Mouse (Mus musculus): ENCODE measurements at regions not wholly inside any gene's neighbourhood (a gene's known extent, or its start where the extent isn't known, plus 50 kb on each side); places are given as distances from the start of the nearest gene placed in this dataset.
A peak's percentile ranks its signal among the peaks of the same experiment; 100 is the strongest.
"Not testable (repeated sequence)": the region's sequence is repeated elsewhere in the genome, so short reads cannot be mapped to it uniquely, and the experiment has no call there.

- no peaks in the 10 kb centered on the region for H3K27me3 ChIP-seq (replicated peaks)
- H3K9ac ChIP-seq, result no peak overlapping the region
- no peak for ATAC-seq
- H3K27ac ChIP-seq, result no peak overlapping the region
- H3K36me3 ChIP-seq, result no peaks in the 10 kb centered on the region
- H3K4me2 ChIP-seq (replicated peaks), result no peak overlapping the region
- WGBS, result 84% methylated on average over 5 of the region's 5 CpGs
- no peaks in the 10 kb centered on the region for H3K9me3 ChIP-seq
- H3K4me1 ChIP-seq (replicated peaks), result peaks cover 8% of the 10 kb centered on the region
- H3K4me3 ChIP-seq (replicated peaks), result no peak overlapping the region
Measured at GRCm38 (mm10) chr17:4867083-4867482, 127.0 kb upstream of the Arid1b start.

- no peak overlapping the region for H3K27ac ChIP-seq
Measured at GRCm38 (mm10) chr17:4867754-4868445, 126.2 kb upstream of the Arid1b start.

GRCm38 (mm10) chr17:4868446-4868825, 125.7 kb upstream of the Arid1b start:
- Histone ChIP-seq H3K9ac (no peak overlapping the region), H3K27me3 (replicated peaks) (no peaks in the 10 kb centered on the region), H3K36me3 (no peaks in the 10 kb centered on the region), H3K9me3 (no peaks in the 10 kb centered on the region), H3K4me3 (replicated peaks) (no peak overlapping the region), H3K4me2 (replicated peaks) (no peak overlapping the region), H3K4me1 (replicated peaks) (peaks cover 8% of the 10 kb centered on the region), H3K27ac (no peak overlapping the region)
- WGBS, result 74% methylated on average over 10 of the region's 10 CpGs
- no peak for ATAC-seq

More at GRCm38 (mm10) chr17:4867754-4868445, 126.2 kb upstream of the Arid1b start:
- WGBS, result 70% methylated on average over 9 of the region's 9 CpGs
- 0 out of 2 replicates have a peak, but pooled peaks have one; percentile 41 for ATAC-seq
- H3K4me2 ChIP-seq (replicated peaks), result no peak overlapping the region
- H3K4me3 ChIP-seq (replicated peaks), result no peak overlapping the region
- no peaks in the 10 kb centered on the region for H3K9me3 ChIP-seq
- no peak overlapping the region for H3K9ac ChIP-seq
- H3K27me3 ChIP-seq (replicated peaks), result no peaks in the 10 kb centered on the region
- peaks cover 8% of the 10 kb centered on the region for H3K4me1 ChIP-seq (replicated peaks)
- H3K36me3 ChIP-seq, result no peaks in the 10 kb centered on the region

- Histone ChIP-seq H3K9ac (no peak overlapping the region), H3K4me1 (replicated peaks) (peaks cover 8% of the 10 kb centered on the region), H3K4me3 (replicated peaks) (no peak overlapping the region), H3K9me3 (no peaks in the 10 kb centered on the region), H3K27ac (no peak overlapping the region), H3K36me3 (no peaks in the 10 kb centered on the region), H3K27me3 (replicated peaks) (no peaks in the 10 kb centered on the region), H3K4me2 (replicated peaks) (no peak overlapping the region)
- no peak for ATAC-seq
- 87% methylated on average over 5 of the region's 5 CpGs for WGBS
Measured at GRCm38 (mm10) chr17:4868861-4869260, 125.3 kb upstream of the Arid1b start.

- Histone ChIP-seq H3K9ac (no peak overlapping the region), H3K4me3 (replicated peaks) (no peak overlapping the region), H3K27me3 (replicated peaks) (no peaks in the 10 kb centered on the region), H3K9me3 (no peaks in the 10 kb centered on the region), H3K4me2 (replicated peaks) (no peak overlapping the region), H3K36me3 (no peaks in the 10 kb centered on the region), H3K27ac (no peak overlapping the region), H3K4me1 (replicated peaks) (peaks cover under 1% of the 10 kb centered on the region)
- WGBS, result 69% methylated on average over 2 of the region's 2 CpGs
- no peak for ATAC-seq
Measured at GRCm38 (mm10) chr17:4871267-4871666, 122.9 kb upstream of the Arid1b start.

- H3K9me3 ChIP-seq, result no peaks in the 10 kb centered on the region
- ATAC-seq, result no peak
- no peak overlapping the region for H3K4me3 ChIP-seq (replicated peaks)
- no peak overlapping the region for H3K4me2 ChIP-seq (replicated peaks)
- H3K27me3 ChIP-seq (replicated peaks), result no peaks in the 10 kb centered on the region
- H3K9ac ChIP-seq, result no peak overlapping the region
- H3K36me3 ChIP-seq, result no peaks in the 10 kb centered on the region
- 88% methylated on average over 2 of the region's 2 CpGs for WGBS
- no peak overlapping the region for H3K27ac ChIP-seq
- no peaks in the 10 kb centered on the region for H3K4me1 ChIP-seq (replicated peaks)
Measured at GRCm38 (mm10) chr17:4874459-4874858, 119.7 kb upstream of the Arid1b start.

- Histone ChIP-seq H3K4me1 (replicated peaks) (no peaks in the 10 kb centered on the region), H3K4me3 (replicated peaks) (no peak overlapping the region), H3K27me3 (replicated peaks) (no peaks in the 10 kb centered on the region), H3K9ac (no peak overlapping the region), H3K4me2 (replicated peaks) (no peak overlapping the region), H3K36me3 (no peaks in the 10 kb centered on the region), H3K9me3 (no peaks in the 10 kb centered on the region), H3K27ac (no peak overlapping the region)
- WGBS, result 80% methylated on average over 10 of the region's 10 CpGs
- no peak for ATAC-seq
Measured at GRCm38 (mm10) chr17:4875086-4876046, 118.8 kb upstream of the Arid1b start.

- no peak overlapping the region for H3K4me3 ChIP-seq (replicated peaks)
- 87% methylated on average over 4 of the region's 4 CpGs for WGBS
- H3K36me3 ChIP-seq, result no peaks in the 10 kb centered on the region
- no peak overlapping the region for H3K4me2 ChIP-seq (replicated peaks)
- no peak for ATAC-seq
- no peak overlapping the region for H3K9ac ChIP-seq
- H3K27me3 ChIP-seq (replicated peaks), result no peaks in the 10 kb centered on the region
- no peaks in the 10 kb centered on the region for H3K9me3 ChIP-seq
- no peak overlapping the region for H3K27ac ChIP-seq
- no peaks in the 10 kb centered on the region for H3K4me1 ChIP-seq (replicated peaks)
Measured at GRCm38 (mm10) chr17:4876431-4876830, 117.7 kb upstream of the Arid1b start.

- Histone ChIP-seq H3K4me1 (replicated peaks) (no peaks in the 10 kb centered on the region), H3K9me3 (no peaks in the 10 kb centered on the region), H3K4me2 (replicated peaks) (no peak overlapping the region), H3K4me3 (replicated peaks) (no peak overlapping the region), H3K9ac (no peak overlapping the region), H3K27ac (no peak overlapping the region), H3K36me3 (no peaks in the 10 kb centered on the region), H3K27me3 (replicated peaks) (no peaks in the 10 kb centered on the region)
- ATAC-seq, result no peak
- WGBS, result 80% methylated on average over 5 of the region's 5 CpGs
Measured at GRCm38 (mm10) chr17:4881473-4881872, 112.7 kb upstream of the Arid1b start.

GRCm38 (mm10) chr17:4884083-4884482, 110.0 kb upstream of the Arid1b start:
- H3K9me3 ChIP-seq, result no peaks in the 10 kb centered on the region
- no peak for ATAC-seq
- WGBS, result 85% methylated on average over 2 of the region's 2 CpGs

GRCm38 (mm10) chr17:4884761-4885160, 109.4 kb upstream of the Arid1b start:
- Histone ChIP-seq H3K4me2 (replicated peaks) (no peak overlapping the region), H3K4me3 (replicated peaks) (no peak overlapping the region), H3K4me1 (replicated peaks) (no peaks in the 10 kb centered on the region), H3K9ac (no peak overlapping the region), H3K27me3 (replicated peaks) (no peaks in the 10 kb centered on the region), H3K27ac (no peak overlapping the region), H3K36me3 (no peaks in the 10 kb centered on the region), H3K9me3 (no peaks in the 10 kb centered on the region)
- no peak for ATAC-seq
- WGBS, result 79% methylated on average over 3 of the region's 3 CpGs

More at GRCm38 (mm10) chr17:4884083-4884482, 110.0 kb upstream of the Arid1b start:
- Histone ChIP-seq H3K27me3 (replicated peaks) (no peaks in the 10 kb centered on the region), H3K27ac (no peak overlapping the region), H3K4me1 (replicated peaks) (no peaks in the 10 kb centered on the region), H3K9ac (no peak overlapping the region), H3K4me3 (replicated peaks) (no peak overlapping the region), H3K36me3 (no peaks in the 10 kb centered on the region), H3K4me2 (replicated peaks) (no peak overlapping the region)

GRCm38 (mm10) chr17:4887331-4887730, 106.8 kb upstream of the Arid1b start:
- not testable (repeated sequence) for H3K27me3 ChIP-seq (replicated peaks); H3K36me3 ChIP-seq; H3K4me2 ChIP-seq (replicated peaks); ATAC-seq; H3K9ac ChIP-seq; H3K27ac ChIP-seq; H3K4me1 ChIP-seq (replicated peaks); H3K4me3 ChIP-seq (replicated peaks); H3K9me3 ChIP-seq
- 89% methylated on average over 12 of the region's 12 CpGs for WGBS

Data from intestine, embryonic 15.5 days (tissue).